Mouse (Mus musculus) neural tube, embryonic 11.5 days (tissue): ENCODE measurements around the gene Zmynd12. TPM values are rescaled to one million over a fixed set of nuclear protein-coding genes. Genes with fewer than 3 reads are reported as not detected.
A peak's percentile ranks its signal among the peaks of the same experiment; 100 is the strongest.

Experiments
- ATAC-seq: fragments of 200-750 bp; cut with Nextera tagmentation; 2 replicates; pipeline ENCODE4 v1.8.0; 2017; ENCODE audit warnings: moderate number of reproducible peaks, mild to moderate bottlenecking, moderate TSS enrichment, moderate library complexity; ENCODE audit not compliant: insufficient read depth, low FRiP score, low TSS enrichment
- DNase-seq: peaks from one replicate; pipeline ENCODE4 v3.0.0-alpha.2; 2015; ENCODE audit warnings: low spot score
- H3K27ac ChIP-seq: fragments of 300-500 bp; sonication (generic); 2 replicates; pipeline ENCODE4 v1.5.1; 2014; ENCODE audit warnings: low read depth, mild to moderate bottlenecking, low read length
- H3K27me3 ChIP-seq: fragments of 300-500 bp; sonication (generic); 2 replicates; pipeline ENCODE4 v1.6.1; 2014; ENCODE audit warnings: mild to moderate bottlenecking, low read length, mixed read lengths; ENCODE audit not compliant: control insufficient read depth, insufficient read depth
- H3K36me3 ChIP-seq: fragments of 300-500 bp; sonication (generic); 2 replicates; pipeline ENCODE4 v1.6.1; 2014; ENCODE audit warnings: mild to moderate bottlenecking, low read length, moderate library complexity, mixed read lengths; ENCODE audit not compliant: control insufficient read depth, insufficient read depth
- H3K4me1 ChIP-seq: fragments of 300-500 bp; sonication (generic); 2 replicates; pipeline ENCODE4 v1.6.1; 2014; ENCODE audit warnings: low read length, mixed read lengths; ENCODE audit not compliant: control insufficient read depth, insufficient read depth
- H3K4me2 ChIP-seq: fragments of 300-500 bp; sonication (generic); 2 replicates; pipeline ENCODE4 v1.6.1; 2014; ENCODE audit warnings: low read depth, mild to moderate bottlenecking, moderate library complexity
- H3K4me3 ChIP-seq: fragments of 300-500 bp; sonication (generic); 2 replicates; pipeline ENCODE4 v1.5.1; 2014; ENCODE audit warnings: low read depth, low read length
- H3K9ac ChIP-seq: fragments of 300-500 bp; sonication (generic); 2 replicates; pipeline ENCODE4 v1.6.1; 2014; ENCODE audit warnings: mild to moderate bottlenecking, low read length
- H3K9me3 ChIP-seq: fragments of 300-500 bp; sonication (generic); 2 replicates; pipeline ENCODE4 v1.6.1; 2016; ENCODE audit warnings: low read length; ENCODE audit not compliant: control insufficient read depth
- WGBS: fragments of 180-500 bp; shearing (Covaris S2); extraction: QIAGEN DNeasy Blood & Tissue Kit; methylation state at CpG from one replicate; pipeline ENCODE4 v1.1.7; 2014; 5-methylcytosine and 5-hydroxymethylcytosine counted together
- polyA plus RNA-seq: library from polyadenylated mRNA; unstranded; fragments of >200 nt; fragmentation: Nextera tagmentation; extraction: Ambion mirVana; gene quantifications from 2 replicates; pipeline ENCODE4 v1.2.1, GENCODE M21; 2014

Zmynd12 gene
- polyA plus RNA-seq, 1 experiment from 2014 or later = not detected

GRCm38 (mm10) chr4:119473150-119473549, 50.5 kb downstream of the Zmynd12 start:
- Histone ChIP-seq H3K27me3 (no peaks in the 10 kb centered on the region), H3K4me1 (no peaks in the 10 kb centered on the region), H3K36me3 (no peaks in the 10 kb centered on the region), H3K4me2 (no peak overlapping the region), H3K9me3 (no peaks in the 10 kb centered on the region), H3K4me3 (no peak overlapping the region), H3K9ac (no peak overlapping the region), H3K27ac (no peak overlapping the region)
- ATAC-seq (no peak), DNase-seq (no peak)
- 49% methylated on average over 5 of the region's 5 CpGs for WGBS

GRCm38 (mm10) chr4:119483051-119483450, 60.4 kb downstream of the Zmynd12 start:
- H3K27ac ChIP-seq = no peak overlapping the region
- 53% methylated on average over 9 of the region's 9 CpGs for WGBS

GRCm38 (mm10) chr4:119484882-119485281, 62.3 kb downstream of the Zmynd12 start:
- Histone ChIP-seq H3K27me3 (no peaks in the 10 kb centered on the region), H3K36me3 (no peaks in the 10 kb centered on the region), H3K9ac (no peak overlapping the region), H3K27ac (no peak overlapping the region), H3K4me2 (no peak overlapping the region), H3K4me1 (no peaks in the 10 kb centered on the region), H3K4me3 (no peak overlapping the region), H3K9me3 (no peaks in the 10 kb centered on the region)
- WGBS = 80% methylated on average over 7 of the region's 7 CpGs
- DNase-seq (no peak), ATAC-seq (no peak)

More at GRCm38 (mm10) chr4:119483051-119483450, 60.4 kb downstream of the Zmynd12 start:
- Histone ChIP-seq H3K9me3 (no peaks in the 10 kb centered on the region), H3K9ac (no peak overlapping the region), H3K4me2 (no peak overlapping the region), H3K4me3 (no peak overlapping the region), H3K4me1 (no peaks in the 10 kb centered on the region), H3K27me3 (no peaks in the 10 kb centered on the region), H3K36me3 (no peaks in the 10 kb centered on the region)
- DNase-seq (no peak), ATAC-seq (no peak)

GRCm38 (mm10) chr4:119489666-119490065, 67.1 kb downstream of the Zmynd12 start:
- no peak overlapping the region for H3K4me3 ChIP-seq
- no peak overlapping the region for H3K4me2 ChIP-seq
- H3K4me1 ChIP-seq = no peaks in the 10 kb centered on the region
- no peak overlapping the region for H3K27ac ChIP-seq
- ATAC-seq = no peak
- no peak overlapping the region for H3K9ac ChIP-seq
- no peaks in the 10 kb centered on the region for H3K9me3 ChIP-seq
- no peaks in the 10 kb centered on the region for H3K36me3 ChIP-seq
- 91% methylated on average over 10 of the region's 10 CpGs for WGBS
- H3K27me3 ChIP-seq = no peaks in the 10 kb centered on the region
- no peak for DNase-seq

DNA sequence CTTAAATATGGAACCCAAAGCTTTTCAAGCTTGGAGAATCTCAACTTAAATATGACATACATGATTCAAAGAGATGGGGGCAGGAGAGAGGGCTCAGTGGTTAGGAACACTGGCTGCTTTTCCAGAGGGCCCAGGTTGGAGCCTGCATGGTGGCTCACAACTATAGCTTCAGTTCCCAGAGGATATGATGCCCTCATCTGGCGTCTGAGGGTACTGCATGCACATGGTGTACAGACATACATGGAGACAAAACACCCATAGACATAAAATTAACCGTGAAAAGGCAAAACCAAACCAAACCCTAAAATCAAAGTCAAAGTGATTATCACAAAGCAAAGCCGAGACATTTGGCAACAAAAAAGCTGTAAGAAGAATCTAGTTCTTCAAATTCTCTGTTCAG, 68.2 kb downstream of the Zmynd12 start:
- ATAC-seq = no peak
- no peak overlapping the region for H3K9ac ChIP-seq
- H3K36me3 ChIP-seq = no peaks in the 10 kb centered on the region
- no peaks in the 10 kb centered on the region for H3K27me3 ChIP-seq
- WGBS = 77% methylated on average over 3 of the region's 3 CpGs
- H3K4me3 ChIP-seq = no peak overlapping the region
- H3K4me1 ChIP-seq = no peaks in the 10 kb centered on the region
- no peaks in the 10 kb centered on the region for H3K9me3 ChIP-seq
- peak; percentile 21 for DNase-seq
- no peak overlapping the region for H3K27ac ChIP-seq
- H3K4me2 ChIP-seq = no peak overlapping the region

DNA sequence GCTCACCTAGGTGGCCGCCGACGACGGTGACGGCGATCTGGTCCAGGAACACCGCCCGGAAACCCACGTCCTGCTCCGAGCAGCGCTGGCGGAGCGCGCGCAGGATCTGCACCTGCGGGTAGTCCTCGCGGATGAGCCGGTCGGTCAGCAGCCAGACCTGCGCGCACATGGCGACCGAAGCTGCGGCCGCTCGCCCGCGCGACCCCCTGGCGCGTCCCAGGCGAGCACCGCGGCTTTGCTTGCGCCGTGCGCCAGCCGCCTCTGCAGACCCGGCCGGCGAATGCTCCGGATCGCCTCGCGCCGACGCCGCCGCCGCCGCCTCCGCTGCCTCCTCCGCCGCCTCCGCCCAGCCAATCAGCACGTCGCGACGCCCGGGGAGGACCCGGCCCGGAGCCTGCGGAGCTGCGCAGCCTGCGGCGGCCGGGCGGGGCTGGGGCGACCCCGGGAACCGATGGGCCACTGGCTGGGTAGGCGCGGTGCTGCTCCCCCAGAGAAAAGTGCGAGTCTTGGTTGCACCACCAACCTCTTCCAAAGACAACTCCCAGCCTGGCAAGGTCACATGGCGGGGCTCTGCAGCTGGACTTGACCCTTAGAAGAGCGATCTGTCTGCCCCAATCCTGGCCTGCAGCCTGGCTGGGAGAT, 69.8 kb downstream of the Zmynd12 start, which contains the start of gene Rimkla:
Rimkla (minus strand) TSS at position 338 of the 642 bp plus-strand sequence.
- Histone ChIP-seq H3K4me2 (peak within 1 kb of the TSS; percentile 78), H3K9me3 (no peaks in the 10 kb centered on the region), H3K4me3 (peak within 1 kb of the TSS; percentile 52), H3K9ac (peak within 1 kb of the TSS; percentile 58), H3K27me3 (no peaks in the 10 kb centered on the region), H3K36me3 (no peaks in the 10 kb centered on the region), H3K4me1 (no peaks in the 10 kb centered on the region), H3K27ac (peak within 1 kb of the TSS; percentile 56; the same call in 1 of the 2 replicates)
- 0% methylated on average over 72 of the region's 77 CpGs for WGBS
- ATAC-seq (peak; percentile 93), DNase-seq (peak; percentile 82)

- Histone ChIP-seq H3K27me3 (no peaks in the 10 kb centered on the region), H3K4me2 (peak overlapping the region; percentile 78), H3K9me3 (no peaks in the 10 kb centered on the region), H3K36me3 (no peaks in the 10 kb centered on the region), H3K4me1 (no peaks in the 10 kb centered on the region), H3K27ac (peak overlapping the region; percentile 49; the same call in 1 of the 2 replicates), H3K9ac (peak overlapping the region; percentile 58), H3K4me3 (peak overlapping the region; percentile 52)
- DNase-seq (no peak), ATAC-seq (peak; percentile 43; the same call in 1 of the 2 replicates)
- 33% methylated on average over 10 of the region's 10 CpGs for WGBS
Measured at GRCm38 (mm10) chr4:119492933-119493327, 70.3 kb downstream of the Zmynd12 start.

DNA sequence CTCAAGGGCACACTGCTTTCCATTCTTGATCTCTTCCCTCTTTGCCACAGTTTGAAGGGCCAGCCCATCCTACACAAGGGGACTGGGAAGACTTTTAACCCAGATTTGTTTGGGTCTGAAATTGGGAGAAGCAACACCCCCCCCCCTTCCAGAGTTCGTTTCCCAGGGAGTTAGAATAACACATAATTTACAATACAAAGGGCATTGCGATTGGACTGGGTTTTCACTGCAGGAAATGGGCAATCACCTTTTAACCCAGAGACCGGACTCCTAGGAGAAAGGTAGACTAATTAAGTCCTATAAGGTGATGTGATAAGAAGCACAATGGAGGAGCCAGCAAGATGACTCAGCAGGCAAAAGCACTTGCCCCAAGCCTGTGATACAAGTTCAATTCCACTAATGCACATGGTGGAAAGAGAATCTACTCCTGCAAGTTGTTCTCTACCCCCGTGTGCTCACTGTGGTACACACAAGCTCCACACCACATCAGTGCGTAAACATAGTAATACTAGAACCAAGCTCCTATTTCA, 75.8 kb downstream of the Zmynd12 start:
- H3K9ac ChIP-seq = no peak overlapping the region
- no peaks in the 10 kb centered on the region for H3K36me3 ChIP-seq
- no peak overlapping the region for H3K4me2 ChIP-seq
- WGBS = 54% methylated on average over 5 of the region's 5 CpGs
- H3K4me1 ChIP-seq = no peaks in the 10 kb centered on the region
- no peaks in the 10 kb centered on the region for H3K9me3 ChIP-seq
- DNase-seq (no peak), ATAC-seq (no peak)
- H3K27ac ChIP-seq = no peak overlapping the region
- H3K27me3 ChIP-seq = no peaks in the 10 kb centered on the region
- no peak overlapping the region for H3K4me3 ChIP-seq

GRCm38 (mm10) chr4:119511591-119511990, 89.0 kb downstream of the Zmynd12 start:
- Histone ChIP-seq H3K4me3 (no peak overlapping the region), H3K36me3 (no peaks in the 10 kb centered on the region), H3K27me3 (no peaks in the 10 kb centered on the region), H3K9me3 (no peaks in the 10 kb centered on the region), H3K4me1 (no peaks in the 10 kb centered on the region), H3K9ac (no peak overlapping the region), H3K27ac (no peak overlapping the region), H3K4me2 (no peak overlapping the region)
- DNase-seq = no peak
- WGBS = 68% methylated on average over 2 of the region's 2 CpGs
- no peak for ATAC-seq
